Mouse (Mus musculus) kidney, adult 2 months (tissue): ENCODE results near the gene Ano4. TPM values are rescaled to one million over a fixed set of nuclear protein-coding genes. Genes with fewer than 3 reads are reported as not detected.

Experiments used
- DNase-seq: peaks from one replicate; pipeline ENCODE4 v3.0.0; 2021
- H3K27ac ChIP-seq: fragments of 200-500 bp; 2 replicates; pipeline ENCODE4 v1.5.1; 2012; ENCODE audit warnings: low read depth, low read length, control low read depth, inconsistent platforms; ENCODE audit not compliant: insufficient read depth
- H3K27me3 ChIP-seq: fragments of 200-500 bp; replicated peaks from 2 replicates; pipeline ENCODE4 v1.6.1; 2012; ENCODE audit warnings: mild to moderate bottlenecking, moderate library complexity, low read length, inconsistent platforms; ENCODE audit not compliant: control insufficient read depth, insufficient read depth
- H3K36me3 ChIP-seq: fragments of 200-500 bp; 2 replicates; pipeline ENCODE4 v1.6.1; 2012; ENCODE audit warnings: mild to moderate bottlenecking, moderate library complexity, low read length, inconsistent platforms; ENCODE audit not compliant: control insufficient read depth, insufficient read depth
- H3K4me1 ChIP-seq: fragments of 200-500 bp; 2 replicates; pipeline ENCODE4 v1.6.1; 2011; ENCODE audit warnings: low read length; ENCODE audit not compliant: control insufficient read depth, insufficient read depth
- H3K4me3 ChIP-seq: fragments of 200-500 bp; 2 replicates; pipeline ENCODE4 v1.5.1; 2011; ENCODE audit warnings: mild to moderate bottlenecking, low read depth, low read length, control low read depth; ENCODE audit not compliant: insufficient read depth
- CTCF ChIP-seq: fragments of 200-500 bp; conservative IDR thresholded peaks from 2 replicates; pipeline ENCODE4 v1.5.1; 2011; ENCODE audit warnings: low read depth, mild to moderate bottlenecking, control low read depth, low read length, moderate library complexity, mixed read lengths; ENCODE audit not compliant: insufficient read depth, insufficient read length
- POLR2A ChIP-seq: fragments of 200-500 bp; IDR thresholded peaks from one replicate; pipeline ENCODE4 v1.6.1; 2011; ENCODE audit warnings: low read depth, low read length, control low read depth
- WGBS: fragments of 180-500 bp; shearing (Covaris S2); methylation state at CpG from one replicate; pipeline ENCODE4 v1.1.7; 2018; 5-methylcytosine and 5-hydroxymethylcytosine counted together
- polyA plus RNA-seq: library from polyadenylated mRNA; depleted of rRNA; stranded (reverse); fragments of >200 nt; gene quantifications from 2 replicates; pipeline ENCODE4 v1.2.3, GENCODE M21; 2012; rRNA removed

Ano4 gene
- polyA plus RNA-seq: 0.54 and 0.69 TPM in 2 replicates

GRCm38 (mm10) chr10:89344491-89345195, at the start of gene Ano4:
Gene Ano4 (minus strand): TSS chr10:89344762.
- Histone ChIP-seq H3K4me3 (peak within 1 kb of the TSS; percentile 54), H3K27me3 (peaks cover 2% of the 10 kb centered on the region; the same call in 1 of the 2 replicates), H3K27ac (no peak within 1 kb of the TSS), H3K4me1 (0 out of 2 replicates have a peak, but pooled peaks cover 6% of the 10 kb centered on the region), H3K36me3 (no peaks in the 10 kb centered on the region)
- peak; percentile 80 for DNase-seq
- TF ChIP-seq CTCF: no peak
- TF ChIP-seq POLR2A: no peak
- WGBS: under 1% methylated on average over 67 of the region's 70 CpGs

- no peak for DNase-seq
- H3K4me3 ChIP-seq: no peak overlapping the region
- no peaks in the 10 kb centered on the region for H3K27me3 ChIP-seq
- no peaks in the 10 kb centered on the region for H3K36me3 ChIP-seq
- 39% methylated on average over 4 of the region's 4 CpGs for WGBS
- H3K27ac ChIP-seq: no peak overlapping the region
- no peak for TF ChIP-seq CTCF
- TF ChIP-seq POLR2A: no peak
- 0 out of 2 replicates have a peak, but pooled peaks cover 4% of the 10 kb centered on the region for H3K4me1 ChIP-seq
These were observed 48.1 kb upstream of the Ano4 start for GRCm38 (mm10) chr10:89392687-89393086.

- Histone ChIP-seq H3K4me1 (0 out of 2 replicates have a peak, but pooled peaks cover 4% of the 10 kb centered on the region), H3K27ac (no peak overlapping the region), H3K36me3 (no peaks in the 10 kb centered on the region), H3K4me3 (no peak overlapping the region), H3K27me3 (no peaks in the 10 kb centered on the region)
- TF ChIP-seq POLR2A: no peak
- DNase-seq: no peak
- 87% methylated on average over 4 of the region's 4 CpGs for WGBS
These were observed 47.1 kb upstream of the Ano4 start for GRCm38 (mm10) chr10:89391571-89392163.

- H3K4me1 ChIP-seq: no peaks in the 10 kb centered on the region
- 76% methylated on average over 3 of the region's 3 CpGs for WGBS
- H3K36me3 ChIP-seq: no peaks in the 10 kb centered on the region
- no peaks in the 10 kb centered on the region for H3K27me3 ChIP-seq
- DNase-seq: no peak
- H3K4me3 ChIP-seq: no peak overlapping the region
- no peak for TF ChIP-seq CTCF
- TF ChIP-seq POLR2A: no peak
- no peak overlapping the region for H3K27ac ChIP-seq
These were observed 41.9 kb upstream of the Ano4 start for GRCm38 (mm10) chr10:89386461-89386860.

GRCm38 (mm10) chr10:89383462-89383861, 38.9 kb upstream of the Ano4 start:
- Histone ChIP-seq H3K36me3 (no peaks in the 10 kb centered on the region), H3K4me1 (no peaks in the 10 kb centered on the region), H3K27ac (no peak overlapping the region), H3K27me3 (no peaks in the 10 kb centered on the region), H3K4me3 (no peak overlapping the region)
- no peak for TF ChIP-seq POLR2A
- TF ChIP-seq CTCF: peak; percentile 92
- 7% methylated on average over 5 of the region's 5 CpGs for WGBS
- DNase-seq: peak; percentile 78

GRCm38 (mm10) chr10:89377750-89378149, 33.2 kb upstream of the Ano4 start:
- Histone ChIP-seq H3K27me3 (no peaks in the 10 kb centered on the region), H3K27ac (no peak overlapping the region), H3K4me1 (no peaks in the 10 kb centered on the region), H3K4me3 (no peak overlapping the region), H3K36me3 (no peaks in the 10 kb centered on the region)
- 72% methylated on average over 4 of the region's 4 CpGs for WGBS
- no peak for DNase-seq
- TF ChIP-seq CTCF (no peak), POLR2A (no peak)

GRCm38 (mm10) chr10:89370051-89370450, 25.5 kb upstream of the Ano4 start:
- Histone ChIP-seq H3K27ac (no peak overlapping the region), H3K4me3 (no peak overlapping the region), H3K27me3 (no peaks in the 10 kb centered on the region), H3K4me1 (no peaks in the 10 kb centered on the region), H3K36me3 (no peaks in the 10 kb centered on the region)
- peak; percentile 67 for DNase-seq
- TF ChIP-seq POLR2A (no peak), CTCF (no peak)
- 8% methylated on average over 1 of the region's 1 CpGs for WGBS
